Mouse (Mus musculus) stomach, postnatal 0 days (tissue): ENCODE measurements around the gene Aldh16a1. TPM values are rescaled to one million over a fixed set of nuclear protein-coding genes. Genes with fewer than 3 reads are reported as not detected.

Source experiments
- ATAC-seq: fragments of 200-750 bp; cut with Nextera tagmentation; 2 replicates; pipeline ENCODE4 v1.8.0; 2017; ENCODE audit not compliant: low FRiP score, low TSS enrichment
- DNase-seq: peaks from one replicate; pipeline ENCODE4 v3.0.0-alpha.2; 2016; ENCODE audit warnings: low spot score
- H3K27ac ChIP-seq: fragments of 300-500 bp; sonication (generic); replicated peaks from 2 replicates; pipeline ENCODE4 v1.5.1; 2014; ENCODE audit warnings: mild to moderate bottlenecking, control low read depth
- H3K27me3 ChIP-seq: fragments of 300-500 bp; sonication (generic); 2 replicates; pipeline ENCODE4 v1.6.1; 2014; ENCODE audit warnings: low read length; ENCODE audit not compliant: control insufficient read depth, insufficient read depth
- H3K36me3 ChIP-seq: fragments of 300-500 bp; sonication (generic); 2 replicates; pipeline ENCODE4 v1.6.1; 2014; ENCODE audit warnings: low read length, mixed read lengths; ENCODE audit not compliant: control insufficient read depth, insufficient read depth
- H3K4me1 ChIP-seq: fragments of 300-500 bp; sonication (generic); replicated peaks from 2 replicates; pipeline ENCODE4 v1.6.1; 2014; ENCODE audit warnings: antibody characterized with exemption; ENCODE audit not compliant: control insufficient read depth, insufficient read depth
- H3K4me2 ChIP-seq: fragments of 300-500 bp; sonication (generic); replicated peaks from 2 replicates; pipeline ENCODE4 v1.6.1; 2014; ENCODE audit warnings: low read depth, mild to moderate bottlenecking, control low read depth, moderate library complexity
- H3K4me3 ChIP-seq: fragments of 300-500 bp; sonication (generic); 2 replicates; pipeline ENCODE4 v1.5.1; 2014; ENCODE audit warnings: low read depth, low read length, control low read depth
- H3K9ac ChIP-seq: fragments of 300-500 bp; sonication (generic); 2 replicates; pipeline ENCODE4 v1.6.1; 2014; ENCODE audit warnings: mild to moderate bottlenecking, low read length, control low read depth, mixed read lengths
- H3K9me3 ChIP-seq: fragments of 300-500 bp; sonication (generic); 2 replicates; pipeline ENCODE4 v1.6.1; 2016; ENCODE audit warnings: low read length; ENCODE audit not compliant: control insufficient read depth
- CTCF ChIP-seq: IDR thresholded peaks from 2 replicates; pipeline ENCODE4 v1.5.1; 2016; ENCODE audit warnings: antibody characterized with exemption, low read depth, mild to moderate bottlenecking, moderate library complexity
- EP300 ChIP-seq: optimal IDR thresholded peaks from 2 replicates; pipeline ENCODE3; 2016; ENCODE audit warnings: antibody characterized with exemption
- WGBS: fragments of 180-500 bp; shearing (Covaris S2); extraction: QIAGEN DNeasy Blood & Tissue Kit; methylation state at CpG from one replicate; pipeline ENCODE4 v1.1.7; 2014; 5-methylcytosine and 5-hydroxymethylcytosine counted together
- polyA plus RNA-seq: library from polyadenylated mRNA; unstranded; fragments of >200 nt; fragmentation: Nextera tagmentation; extraction: Ambion mirVana; gene quantifications from 2 replicates; pipeline ENCODE4 v1.2.1, GENCODE M21; 2015

Gene Aldh16a1
- polyA plus RNA-seq, 1 experiment from 2014 or later: 24.6 TPM

DNA sequence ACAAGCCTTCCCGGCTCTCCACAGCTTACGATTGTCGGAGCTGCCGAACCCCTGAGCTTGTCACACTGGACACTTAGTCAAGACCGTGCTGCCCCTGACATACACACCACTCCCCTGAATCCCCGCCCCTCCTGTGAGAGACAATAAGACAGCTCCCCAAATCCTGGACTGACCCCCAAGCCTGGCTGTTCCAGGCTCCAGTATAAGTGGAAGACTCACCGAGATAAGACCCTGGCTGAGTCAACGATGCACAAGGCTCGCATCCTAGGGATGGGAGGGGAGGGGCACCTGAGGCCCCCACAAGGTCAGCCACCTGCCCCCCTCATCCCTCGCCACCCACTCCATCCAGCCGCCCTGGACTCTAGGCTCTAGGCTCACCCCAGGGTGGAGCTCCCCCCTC is 22.5 kb downstream of the Aldh16a1 start:
- WGBS: 84% methylated on average over 10 of the region's 11 CpGs
- H3K27me3 ChIP-seq: no peaks in the 10 kb centered on the region
- no peak overlapping the region for H3K27ac ChIP-seq
- peaks cover 3% of the 10 kb centered on the region for H3K36me3 ChIP-seq
- ATAC-seq: no peak
- no peak overlapping the region for H3K4me3 ChIP-seq
- H3K9me3 ChIP-seq: no peaks in the 10 kb centered on the region
- TF ChIP-seq EP300: no peak
- no peak for TF ChIP-seq CTCF
- H3K4me2 ChIP-seq: no peak overlapping the region
- H3K9ac ChIP-seq: no peak overlapping the region
- 0 out of 2 replicates have a peak, but pooled peaks cover 2% of the 10 kb centered on the region for H3K4me1 ChIP-seq
- no peak for DNase-seq

DNA sequence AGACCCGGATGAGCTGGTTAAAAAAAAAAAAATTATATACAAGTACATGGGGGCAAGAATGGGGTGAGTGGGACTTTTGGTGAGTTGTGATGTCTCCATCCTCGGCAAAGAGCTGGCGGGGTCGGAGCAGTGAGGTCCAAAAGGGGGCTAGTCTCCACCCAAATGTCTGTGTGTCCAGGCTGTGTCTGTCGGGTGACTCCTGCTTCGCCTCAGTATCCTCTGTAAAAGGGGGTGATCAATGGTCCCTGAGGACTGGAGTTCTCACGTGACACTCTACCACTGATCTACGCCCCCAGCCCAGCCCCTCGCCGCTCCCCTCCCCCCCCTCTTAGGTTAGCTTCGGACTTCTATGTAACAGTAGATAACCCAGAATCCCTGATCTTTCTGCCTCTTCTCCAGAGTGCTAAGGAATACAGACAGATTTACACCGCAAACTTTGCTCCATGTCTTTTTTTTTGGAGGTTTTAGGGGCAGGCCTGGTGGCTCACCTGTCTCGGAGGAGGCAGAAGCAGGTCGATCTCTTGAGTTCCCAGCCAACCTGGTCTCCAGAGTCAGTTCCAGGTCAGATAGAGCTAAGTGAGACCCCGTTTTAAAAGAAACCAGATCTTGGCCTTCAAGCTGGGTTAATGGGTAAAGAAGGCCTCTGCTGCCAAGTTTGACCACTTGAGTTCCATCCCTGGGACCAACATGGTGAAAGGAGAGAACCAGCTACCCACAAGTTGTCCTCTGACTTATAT is 24.4 kb downstream of the Aldh16a1 start:
- WGBS: 62% methylated on average over 15 of the region's 15 CpGs
- 0 out of 2 replicates have a peak, but pooled peaks cover 2% of the 10 kb centered on the region for H3K4me1 ChIP-seq

DNA sequence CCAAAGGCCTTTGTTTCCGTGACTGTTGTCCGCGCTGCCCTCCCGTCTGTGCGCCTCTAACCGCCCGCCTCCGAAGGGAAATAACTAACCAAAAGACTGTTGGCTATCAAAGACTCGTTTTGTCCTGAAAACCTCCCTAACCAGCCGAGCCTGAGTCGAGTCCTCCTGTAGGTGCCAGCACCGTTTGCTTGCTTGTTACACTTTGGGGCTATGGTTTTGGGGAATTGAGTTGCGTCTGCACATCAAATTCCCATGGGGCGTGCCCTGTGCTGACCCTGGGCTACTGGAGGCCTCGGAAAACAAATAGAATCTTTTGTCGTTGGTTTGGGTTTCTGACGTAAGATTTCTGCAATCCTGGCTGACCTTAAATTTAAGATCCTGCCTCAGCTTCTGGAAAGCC is 25.1 kb downstream of the Aldh16a1 start:
- Histone ChIP-seq H3K9ac (peak overlapping the region; percentile 65), H3K27ac (peak overlapping the region; percentile 90), H3K4me1 (0 out of 2 replicates have a peak, but pooled peaks cover 2% of the 10 kb centered on the region), H3K9me3 (no peaks in the 10 kb centered on the region), H3K4me2 (peak overlapping the region; percentile 75), H3K27me3 (no peaks in the 10 kb centered on the region), H3K4me3 (peak overlapping the region; percentile 48), H3K36me3 (peaks cover 11% of the 10 kb centered on the region)
- DNase-seq (no peak), ATAC-seq (no peak)
- TF ChIP-seq CTCF (no peak), EP300 (no peak)
- 2% methylated on average over 17 of the region's 17 CpGs for WGBS

More for the DNA sequence above, 24.4 kb downstream of the Aldh16a1 start:
- DNase-seq: no peak
- Histone ChIP-seq H3K27me3 (no peaks in the 10 kb centered on the region), H3K4me3 (peak overlapping the region; percentile 48; the same call in 1 of the 2 replicates), H3K4me2 (peak overlapping the region; percentile 75), H3K36me3 (peaks cover 11% of the 10 kb centered on the region), H3K27ac (no peak overlapping the region), H3K9me3 (no peaks in the 10 kb centered on the region), H3K9ac (0 out of 2 replicates have a peak overlapping the region, but pooled peaks have one; percentile 65)
- no peak for TF ChIP-seq EP300
- no peak for TF ChIP-seq CTCF
- no peak for ATAC-seq

DNA sequence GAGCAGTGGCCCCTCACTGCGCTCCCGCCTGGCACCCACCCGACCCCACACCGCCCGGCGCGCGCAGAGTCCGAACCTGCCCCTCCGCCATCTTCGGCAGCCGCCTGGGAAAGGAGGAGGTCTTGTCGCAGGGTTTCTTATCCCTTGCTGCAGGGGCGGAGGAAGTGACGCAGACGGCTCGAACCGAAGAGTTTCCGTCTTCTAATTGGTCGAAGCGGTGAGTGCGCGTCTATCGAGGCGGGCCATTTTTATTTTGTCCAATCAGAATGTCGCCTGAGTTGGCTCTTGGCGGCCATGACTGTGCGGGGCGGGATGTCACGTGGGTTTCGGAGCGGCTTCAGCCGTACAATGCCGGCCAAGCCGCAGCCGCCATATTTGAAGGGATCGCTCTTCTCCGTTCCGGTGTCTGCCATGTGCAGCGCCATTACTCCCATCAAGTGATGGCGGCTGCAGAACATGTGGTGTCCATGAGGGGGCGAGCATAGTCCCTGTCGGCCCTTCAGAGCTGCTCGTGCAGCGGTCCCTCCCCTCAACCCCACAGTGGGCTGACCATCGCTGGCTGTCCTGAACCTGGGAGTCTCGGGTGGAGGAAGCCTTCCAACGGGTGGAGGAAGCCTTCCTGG is 25.6 kb downstream of the Aldh16a1 start, which contains the start of gene Rpl13a:
Gene Rpl13a (minus strand): TSS at position 138 of the 623 bp plus-strand sequence.
- no peaks in the 10 kb centered on the region for H3K9me3 ChIP-seq
- H3K4me1 ChIP-seq: 0 out of 2 replicates have a peak, but pooled peaks cover 2% of the 10 kb centered on the region
- TF ChIP-seq CTCF: peak; percentile 91
- peak; percentile 75 for TF ChIP-seq EP300
- H3K9ac ChIP-seq: peak within 1 kb of the TSS; percentile 98
- DNase-seq: peak; percentile 98
- peak within 1 kb of the TSS; percentile 92 for H3K27ac ChIP-seq
- under 1% methylated on average over 48 of the region's 48 CpGs for WGBS
- H3K4me2 ChIP-seq: peak within 1 kb of the TSS; percentile 82
- H3K4me3 ChIP-seq: peak within 1 kb of the TSS; percentile 99
- ATAC-seq: peak; percentile 92
- no peaks in the 10 kb centered on the region for H3K27me3 ChIP-seq
- H3K36me3 ChIP-seq: peaks cover 11% of the 10 kb centered on the region

DNA sequence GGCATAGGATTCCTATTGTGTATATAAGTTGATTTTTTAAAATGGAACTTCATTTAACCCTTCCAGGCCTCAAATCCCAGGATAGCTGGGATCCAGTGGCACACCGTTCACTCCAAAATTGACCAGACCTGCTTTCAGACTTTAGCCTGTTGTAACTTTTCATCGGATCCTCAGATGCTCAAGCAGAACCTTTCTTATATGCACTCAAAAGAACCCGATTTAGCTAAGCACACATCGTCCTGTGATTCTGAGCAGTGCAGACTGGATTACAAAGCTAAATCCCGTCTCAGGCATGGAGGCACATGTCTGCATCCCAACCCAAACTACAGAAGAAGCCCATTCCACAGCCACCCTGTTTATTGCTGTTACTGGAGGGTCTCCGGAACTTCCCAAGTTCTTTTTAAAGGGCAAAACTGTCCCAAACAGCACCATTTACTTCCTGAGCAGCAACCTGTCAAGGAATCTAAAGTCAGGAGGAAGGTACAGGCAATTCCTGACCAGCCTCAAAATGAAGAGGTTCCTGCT is 26.6 kb downstream of the Aldh16a1 start:
- H3K4me3 ChIP-seq: peak overlapping the region; percentile 99
- no peaks in the 10 kb centered on the region for H3K9me3 ChIP-seq
- H3K36me3 ChIP-seq: peaks cover 11% of the 10 kb centered on the region
- 0% methylated on average over 6 of the region's 6 CpGs for WGBS
- H3K4me1 ChIP-seq: 0 out of 2 replicates have a peak, but pooled peaks cover 5% of the 10 kb centered on the region
- peak overlapping the region; percentile 98 for H3K9ac ChIP-seq
- DNase-seq: no peak
- no peak for ATAC-seq
- peak overlapping the region; percentile 92 for H3K27ac ChIP-seq
- H3K4me2 ChIP-seq: peak overlapping the region; percentile 82
- TF ChIP-seq CTCF: no peak
- no peak for TF ChIP-seq EP300
- H3K27me3 ChIP-seq: no peaks in the 10 kb centered on the region
